Mouse (Mus musculus): ENCODE data around the gene Best1. TPM values are rescaled to one million over a fixed set of nuclear protein-coding genes. Genes with fewer than 3 reads are reported as not detected.
"Not testable (repeated sequence)": the region's sequence is repeated elsewhere in the genome, so short reads cannot be mapped to it uniquely, and the experiment has no call there.

The Best1 gene
- polyA plus RNA-seq, 1 experiment: not detected

DNA sequence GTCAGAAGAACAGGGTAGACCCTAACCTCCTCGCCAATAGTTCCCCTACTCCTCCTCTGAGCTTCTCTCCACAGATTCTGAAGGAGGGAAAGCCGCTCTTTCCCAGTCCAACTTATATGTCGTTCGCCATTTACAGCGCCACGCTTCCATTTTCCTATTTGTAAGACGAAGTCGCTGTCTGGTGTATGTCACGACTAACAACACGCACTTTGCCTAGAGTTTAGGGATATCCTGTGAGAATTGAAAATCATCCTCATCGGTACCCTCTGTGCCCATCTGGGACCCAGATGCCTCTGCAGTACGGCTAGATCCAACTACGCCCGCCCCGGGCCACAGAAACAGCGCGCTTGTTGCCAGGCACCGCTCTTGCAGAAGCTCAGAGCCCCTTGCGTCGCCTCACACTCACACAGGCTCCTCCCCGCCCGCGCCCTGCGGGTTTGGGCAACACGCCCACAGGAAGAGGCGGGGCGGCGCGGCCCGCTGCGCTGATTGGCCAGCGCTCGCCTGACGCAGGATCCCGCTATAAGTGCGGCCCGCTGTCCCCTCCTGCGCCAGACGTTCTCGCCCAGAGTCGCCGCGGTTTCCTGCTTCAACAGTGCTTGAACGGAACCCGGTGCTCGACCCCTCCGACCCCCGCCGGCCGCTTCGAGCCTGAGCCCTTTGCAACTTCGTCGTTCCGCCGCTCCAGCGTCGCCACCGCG, 19.1 kb downstream of the Best1 start:
- peak overlapping the region; percentile 93 for H3K27ac ChIP-seq (ENCODE audit: insufficient read depth, low read depth, low read length)

DNA sequence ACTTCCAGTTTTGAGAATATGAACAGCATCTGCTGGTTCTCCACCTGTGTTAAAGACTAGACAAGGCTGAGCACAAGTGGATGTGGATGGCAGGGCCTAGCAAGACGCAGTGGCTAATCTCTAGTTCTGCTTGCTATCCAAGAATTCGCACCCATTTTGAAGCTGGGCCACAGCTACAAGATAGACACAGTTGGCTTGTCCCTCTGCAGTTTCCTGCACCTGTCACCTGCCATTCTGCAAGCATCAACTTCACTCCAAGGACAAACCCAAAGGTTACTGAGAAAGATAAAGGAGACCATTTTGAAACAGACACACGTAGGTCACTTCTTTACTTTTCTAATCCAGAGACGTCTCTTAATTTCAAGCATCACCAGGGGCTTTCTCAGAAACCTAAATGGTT, 19.8 kb downstream of the Best1 start:
- no peak overlapping the region for H3K4me3 ChIP-seq (ENCODE audit: insufficient read depth, low read depth, low read length)
- WGBS: 71% methylated on average over 4 of the region's 4 CpGs
- H3K4me1 ChIP-seq (ENCODE audit: control insufficient read depth, insufficient read depth, low read length): peaks cover 13% of the 10 kb centered on the region
- TF ChIP-seq POLR2A (IDR thresholded peaks at IDR 0.05; ENCODE audit: insufficient read depth, low read depth, low read length) (no peak), CTCF (IDR thresholded peaks at IDR 0.05; ENCODE audit: insufficient read depth, low read depth, low read length) (no peak)
- peak overlapping the region; percentile 58 for H3K27ac ChIP-seq (ENCODE audit: insufficient read depth, low read depth, low read length)

More for the DNA sequence above, 19.1 kb downstream of the Best1 start:
- under 1% methylated on average over 59 of the region's 59 CpGs for WGBS
- peaks cover 13% of the 10 kb centered on the region for H3K4me1 ChIP-seq (ENCODE audit: control insufficient read depth, insufficient read depth, low read length)
- peak overlapping the region; percentile 79 for H3K4me3 ChIP-seq (ENCODE audit: insufficient read depth, low read depth, low read length)
- TF ChIP-seq POLR2A (IDR thresholded peaks at IDR 0.05; ENCODE audit: insufficient read depth, low read depth, low read length): peak; percentile 99
- TF ChIP-seq CTCF (IDR thresholded peaks at IDR 0.05; ENCODE audit: insufficient read depth, low read depth, low read length): no peak

DNA sequence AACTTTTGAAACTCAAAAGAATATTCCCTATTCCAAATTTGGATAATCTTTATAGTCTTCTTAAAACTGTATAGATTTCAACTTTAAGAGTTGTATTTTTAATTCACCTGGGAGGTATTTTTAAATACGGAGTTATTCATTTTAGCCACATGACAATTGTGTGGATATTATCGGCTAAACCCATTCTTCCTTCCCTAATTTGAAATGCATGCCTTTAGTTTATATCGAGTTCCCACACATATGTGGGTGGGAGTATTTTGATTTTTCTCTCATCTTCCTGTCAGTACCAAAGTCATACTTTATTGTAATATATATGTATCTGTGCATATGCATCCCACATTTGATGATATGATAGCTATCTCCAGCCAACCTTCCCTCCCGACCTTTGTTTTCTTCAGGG, 21.2 kb downstream of the Best1 start, which contains the start of gene Fth1:
Gene Fth1 (plus strand): TSS at position 341 of the 400 bp plus-strand sequence.
- no peak for TF ChIP-seq POLR2A (IDR thresholded peaks at IDR 0.05; ENCODE audit: insufficient read depth, low read depth, low read length)
- no peak for TF ChIP-seq CTCF (IDR thresholded peaks at IDR 0.05; ENCODE audit: insufficient read depth, low read depth, low read length)
- Histone ChIP-seq H3K4me1 (ENCODE audit: control insufficient read depth, insufficient read depth, low read length) (peaks cover 13% of the 10 kb centered on the region), H3K27ac (ENCODE audit: insufficient read depth, low read depth, low read length) (0 out of 2 replicates have a peak within 1 kb of the TSS, but pooled peaks have one; percentile 67), H3K4me3 (ENCODE audit: insufficient read depth, low read depth, low read length) (no peak within 1 kb of the TSS)
- 88% methylated on average over 4 of the region's 4 CpGs for WGBS

DNA sequence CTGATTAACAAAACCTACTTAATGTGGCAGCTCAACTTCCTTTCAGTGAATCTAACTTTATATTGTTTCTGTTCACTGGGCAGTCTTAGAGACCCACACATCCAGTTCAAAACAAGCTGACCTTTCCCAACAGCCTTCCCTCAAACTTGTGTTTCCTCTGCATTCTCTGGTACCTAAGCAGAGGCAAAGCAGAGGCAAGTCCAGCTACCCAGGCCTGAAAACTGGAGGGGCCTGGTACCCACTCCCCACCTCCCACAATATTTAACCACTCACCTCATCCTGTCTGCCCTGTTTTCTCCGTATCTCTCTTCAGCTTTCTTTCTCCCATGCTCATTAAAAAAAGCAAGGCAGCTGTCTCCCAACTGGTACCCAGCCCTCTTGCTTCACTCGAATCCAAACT, 22.3 kb downstream of the Best1 start:
- Histone ChIP-seq H3K4me1 (ENCODE audit: control insufficient read depth, insufficient read depth, low read length) (peaks cover 10% of the 10 kb centered on the region), H3K27ac (ENCODE audit: insufficient read depth, low read depth, low read length) (peak overlapping the region; percentile 67), H3K4me3 (ENCODE audit: insufficient read depth, low read depth, low read length) (no peak overlapping the region)
- 75% methylated on average over 2 of the region's 2 CpGs for WGBS
- TF ChIP-seq POLR2A (IDR thresholded peaks at IDR 0.05; ENCODE audit: insufficient read depth, low read depth, low read length) (no peak), CTCF (IDR thresholded peaks at IDR 0.05; ENCODE audit: insufficient read depth, low read depth, low read length) (no peak)

DNA sequence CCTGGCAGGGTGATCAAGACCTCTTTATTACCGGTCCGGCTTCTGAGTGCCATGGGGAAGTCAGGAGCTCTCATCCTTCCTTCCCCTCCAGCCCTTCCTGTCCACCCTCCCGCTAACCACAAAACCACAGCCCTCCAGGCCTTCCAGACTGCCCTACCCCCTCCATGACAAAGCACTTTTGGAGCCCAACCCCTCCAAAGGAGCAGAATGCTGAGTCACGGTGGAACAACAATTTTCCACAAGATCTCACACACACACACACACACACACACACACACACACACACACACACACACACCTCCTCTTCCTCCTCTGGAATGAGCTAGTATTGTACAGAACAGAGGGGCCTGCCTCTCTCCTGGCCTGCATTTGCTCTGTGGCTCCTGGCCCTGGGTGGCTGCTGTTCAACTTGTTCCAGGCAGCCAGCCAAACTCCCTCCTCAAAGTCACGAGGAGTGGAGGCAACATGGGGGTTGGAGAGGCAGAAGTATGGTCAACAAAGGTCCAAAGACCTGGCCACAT, 22.9 kb downstream of the Best1 start:
- H3K27ac ChIP-seq (ENCODE audit: insufficient read depth, low read depth, low read length): peak overlapping the region; percentile 67
- 38% methylated on average over 5 of the region's 5 CpGs for WGBS
- peaks cover 7% of the 10 kb centered on the region; the same call in 1 of the 2 replicates for H3K4me1 ChIP-seq (ENCODE audit: control insufficient read depth, insufficient read depth, low read length)
- no peak overlapping the region for H3K4me3 ChIP-seq (ENCODE audit: insufficient read depth, low read depth, low read length)
- TF ChIP-seq POLR2A (IDR thresholded peaks at IDR 0.05; ENCODE audit: insufficient read depth, low read depth, low read length) (no peak), CTCF (IDR thresholded peaks at IDR 0.05; ENCODE audit: insufficient read depth, low read depth, low read length) (no peak)

DNA sequence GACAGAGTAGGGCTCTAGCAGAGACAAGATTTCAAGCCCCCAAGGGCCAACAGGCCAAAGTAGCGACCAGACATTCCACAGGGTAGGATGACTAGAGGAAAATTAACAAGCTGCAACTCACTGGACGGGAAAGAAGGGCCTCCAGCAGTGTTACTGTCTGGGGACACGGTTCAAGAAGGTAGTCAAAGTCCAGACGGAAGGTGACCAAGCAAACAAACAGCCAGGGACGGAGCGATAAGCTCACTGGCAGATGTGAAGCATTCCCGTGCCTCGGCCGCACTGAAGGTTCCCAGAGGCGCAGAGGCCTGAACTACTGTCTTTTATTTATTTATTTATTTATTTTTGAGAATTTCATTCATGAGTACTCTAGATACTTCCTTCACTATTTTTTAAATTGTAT, 24.3 kb downstream of the Best1 start:
- Histone ChIP-seq H3K4me1 (ENCODE audit: control insufficient read depth, insufficient read depth, low read length) (peaks cover 7% of the 10 kb centered on the region; the same call in 1 of the 2 replicates), H3K4me3 (ENCODE audit: insufficient read depth, low read depth, low read length) (no peak overlapping the region), H3K27ac (ENCODE audit: insufficient read depth, low read depth, low read length) (no peak overlapping the region)
- 94% methylated on average over 10 of the region's 10 CpGs for WGBS
- no peak for TF ChIP-seq CTCF (IDR thresholded peaks at IDR 0.05; ENCODE audit: insufficient read depth, low read depth, low read length)
- no peak for TF ChIP-seq POLR2A (IDR thresholded peaks at IDR 0.05; ENCODE audit: insufficient read depth, low read depth, low read length)

DNA sequence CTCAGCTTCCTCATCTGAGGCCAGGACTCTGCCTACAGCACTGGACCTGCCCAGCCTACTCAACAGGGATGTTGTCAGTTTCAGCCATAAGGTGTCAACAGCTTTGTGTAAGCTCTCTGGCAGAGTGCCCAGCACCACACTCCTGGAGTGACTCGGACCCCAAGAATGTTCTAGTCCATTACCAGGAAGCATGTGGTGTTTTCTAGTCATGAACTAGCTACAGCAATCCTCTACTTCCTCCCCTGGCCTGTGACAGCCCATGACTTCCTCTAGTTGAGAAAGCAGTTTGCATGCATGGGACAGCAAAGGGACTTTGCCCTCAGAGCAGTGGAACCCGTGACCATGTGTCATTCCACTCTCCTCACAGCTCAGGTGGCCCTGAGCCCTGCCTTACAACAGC, 26.6 kb downstream of the Best1 start:
- not testable (repeated sequence) for H3K27ac ChIP-seq (ENCODE audit: insufficient read depth, low read depth, low read length); H3K4me3 ChIP-seq (ENCODE audit: insufficient read depth, low read depth, low read length); H3K4me1 ChIP-seq (ENCODE audit: control insufficient read depth, insufficient read depth, low read length)
- 59% methylated on average over 2 of the region's 2 CpGs for WGBS

DNA sequence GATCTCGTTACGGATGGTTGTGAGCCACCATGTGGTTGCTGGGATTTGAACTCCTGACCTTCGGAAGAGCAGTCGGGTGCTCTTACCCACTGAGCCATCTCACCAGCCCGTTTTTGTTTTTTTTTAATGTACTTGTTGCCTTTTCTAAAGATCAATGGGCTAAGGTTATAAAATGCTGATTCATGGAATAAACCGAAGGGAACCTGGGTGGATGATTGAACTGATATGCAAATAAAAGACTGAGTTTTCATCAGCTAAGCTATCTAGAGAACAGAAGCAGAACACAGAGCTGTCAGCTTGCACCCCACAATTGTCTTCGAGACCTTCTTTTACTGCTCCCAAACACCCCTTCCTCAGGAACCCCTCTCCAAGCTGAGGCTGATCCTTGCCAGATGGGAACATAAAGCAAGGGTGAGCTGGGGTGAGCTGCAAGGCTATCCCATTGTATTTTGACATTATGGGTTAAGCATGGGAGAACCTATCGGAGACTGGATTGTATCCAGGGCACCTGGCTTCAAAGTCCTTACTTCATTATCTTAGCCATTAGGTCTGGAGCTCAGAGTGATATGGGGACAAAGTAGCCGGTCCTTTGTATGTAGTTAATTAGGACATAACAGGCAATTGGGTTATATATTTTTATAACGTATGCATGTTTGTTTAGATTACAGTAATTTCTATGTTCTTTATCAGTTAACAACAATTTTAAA, 33.2 kb downstream of the Best1 start:
- WGBS: 91% methylated on average over 10 of the region's 10 CpGs
- TF ChIP-seq POLR2A (IDR thresholded peaks at IDR 0.05; ENCODE audit: insufficient read depth, low read depth, low read length) (no peak), CTCF (IDR thresholded peaks at IDR 0.05; ENCODE audit: insufficient read depth, low read depth, low read length) (no peak)
- no peak overlapping the region for H3K27ac ChIP-seq (ENCODE audit: insufficient read depth, low read depth, low read length)
- no peak overlapping the region for H3K4me3 ChIP-seq (ENCODE audit: insufficient read depth, low read depth, low read length)
- 0 out of 2 replicates have a peak, but pooled peaks cover 2% of the 10 kb centered on the region for H3K4me1 ChIP-seq (ENCODE audit: control insufficient read depth, insufficient read depth, low read length)
